Mouse (Mus musculus): Measurements from ENCODE around the gene Crlf2. TPM values are rescaled to one million over a fixed set of nuclear protein-coding genes. Genes with fewer than 3 reads are reported as not detected.
A peak's percentile ranks its signal among the peaks of the same experiment; 100 is the strongest.

The Crlf2 gene
- total RNA-seq, 2 experiments from 2014 or later = 31.3 to 31.8 TPM

GRCm38 (mm10) chr5:109550225-109550935 lies 8.4 kb downstream of the Crlf2 start:
- DNase-seq (ENCODE audit: low spot score in 2 of 2) = no peak

DNA sequence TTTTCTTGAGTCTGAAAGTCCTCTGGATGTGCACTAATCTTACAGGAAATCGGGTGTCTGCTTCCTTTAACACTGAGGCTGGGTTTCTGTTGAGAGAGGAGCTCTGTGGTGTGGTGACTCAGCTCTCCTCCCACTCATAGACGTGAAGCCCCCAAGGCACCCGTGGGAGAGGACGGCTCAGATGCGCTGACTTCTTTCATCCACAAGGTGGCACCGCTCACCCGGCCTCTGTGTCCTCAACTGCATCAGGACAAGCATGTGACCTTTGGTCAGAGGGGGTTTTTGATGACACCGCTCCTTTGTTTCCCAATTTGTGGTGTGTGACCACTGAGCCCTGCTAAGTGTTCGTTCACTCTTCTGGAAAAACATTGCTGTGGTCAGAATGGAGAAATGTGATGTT lies 10.1 kb downstream of the Crlf2 start:
- peak in 1 of 2 experiments; percentile 11 for DNase-seq (ENCODE audit: low spot score in 2 of 2)

DNA sequence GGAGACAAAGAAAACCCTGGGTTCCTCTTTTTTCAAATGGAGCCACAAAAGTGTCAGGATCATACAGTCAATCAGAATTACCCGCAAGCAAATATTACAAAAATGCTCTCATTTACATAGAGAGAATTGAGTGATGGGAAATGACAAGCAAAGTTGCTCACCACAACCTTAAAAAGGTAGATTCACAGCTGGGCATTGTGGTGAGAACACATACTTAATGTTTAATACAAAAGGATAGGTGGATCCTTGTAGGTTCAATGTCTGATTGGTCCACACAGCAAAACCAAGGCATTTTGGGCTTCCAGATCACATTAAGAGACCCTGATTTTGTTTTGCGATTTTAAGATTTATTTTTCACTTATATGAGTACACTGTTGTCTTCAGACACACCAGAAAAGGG lies 11.7 kb downstream of the Crlf2 start:
- DNase-seq (ENCODE audit: low spot score in 2 of 2) = no peak

DNA sequence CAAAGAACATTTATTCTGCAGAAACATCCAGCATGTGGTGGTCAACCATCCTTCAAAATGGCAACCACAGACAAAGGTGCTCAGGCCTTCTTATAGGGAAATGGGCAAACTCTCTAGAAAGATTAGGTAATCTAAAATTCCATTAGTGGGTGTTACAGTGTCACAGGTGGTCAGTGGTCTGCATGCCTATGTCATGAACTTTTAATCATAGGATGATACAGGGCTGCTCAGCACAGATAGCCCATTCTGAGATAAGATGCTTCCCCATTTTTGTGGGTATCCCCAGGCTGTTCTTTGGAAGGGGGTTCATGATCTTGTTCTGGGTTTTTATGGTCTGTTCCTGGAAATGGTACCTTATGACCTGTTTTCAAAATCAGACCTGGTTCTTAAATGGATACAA lies 49.1 kb downstream of the Crlf2 start:
- DNase-seq (ENCODE audit: low spot score in 2 of 2) = no peak

DNA sequence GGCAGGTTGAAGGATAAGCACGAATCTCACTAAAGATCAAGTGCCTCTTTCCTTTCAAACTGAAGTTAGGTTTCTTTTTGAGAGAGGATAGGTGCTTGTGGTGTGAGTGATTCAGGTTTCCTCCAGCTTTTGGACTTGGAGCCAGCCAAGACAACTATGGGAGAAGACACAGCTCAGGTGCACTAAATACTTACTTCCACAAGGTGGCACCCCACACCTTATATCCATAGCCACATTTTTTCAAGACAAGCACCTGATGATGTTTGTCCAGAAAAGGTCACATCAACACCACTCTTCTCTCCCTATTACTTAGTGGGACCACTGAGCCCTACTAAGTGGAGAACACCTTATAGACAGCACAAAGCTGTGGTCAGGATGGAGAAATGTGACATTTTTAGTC lies 52.1 kb downstream of the Crlf2 start:
- DNase-seq (ENCODE audit: low spot score in 2 of 2) = peak in 1 of 2 experiments; percentile 22

Other genes with a start within 250 kb of the Crlf2 start
- not detected for gene Vmn2r16, start 228.8 kb downstream of the Crlf2 start, total RNA-seq (2021)
- gene Vmn2r17, start 139.3 kb downstream of the Crlf2 start, total RNA-seq (2021) = not detected
- gene 5430403G16Rik, start 132.0 kb upstream of the Crlf2 start, total RNA-seq (2021) = 1 to 10 TPM; 2.0 to 3.1 TPM
- 1 to 10 TPM; 3.3 to 4.5 TPM for gene 4930522L14Rik, start 192.9 kb upstream of the Crlf2 start, total RNA-seq (2021)